Mouse (Mus musculus) frontal cortex, postnatal 25 days (tissue): ENCODE measurements at regions not wholly inside any gene's neighbourhood (a gene's known extent, or its start where the extent isn't known, plus 50 kb on each side); places are given as distances from the start of the nearest gene placed in this dataset.

Experiments
- DNase-seq, 2 experiments: peaks; one replicate each; pipeline ENCODE4 v3.0.0; 2022; ENCODE audit warnings: low spot score in 2 of 2

- DNase-seq, result no peak
Observed at GRCm38 (mm10) chr14:28626951-28627350, 122.4 kb downstream of the Wnt5a start.

GRCm38 (mm10) chr14:28635175-28635574, 130.6 kb downstream of the Wnt5a start:
- no peak for DNase-seq

DNA sequence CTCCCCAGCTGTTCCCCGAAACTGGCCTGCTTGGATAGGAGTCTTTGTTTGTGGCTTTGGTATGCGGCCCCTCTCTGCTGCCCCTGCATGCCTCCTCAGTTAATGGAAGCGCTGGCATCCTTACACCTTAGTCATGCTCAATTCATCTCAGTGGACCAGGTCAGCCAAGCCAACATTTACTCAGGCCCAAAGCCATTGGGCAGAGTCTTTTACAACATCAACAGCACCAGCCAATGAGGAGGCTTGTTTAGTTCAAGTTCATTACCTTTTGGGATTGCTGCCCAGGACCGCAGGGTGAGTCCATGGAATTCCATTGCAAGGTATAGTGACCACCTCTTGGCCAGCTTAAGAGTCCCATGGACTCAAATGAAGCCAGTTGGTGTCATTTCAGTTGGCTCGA, 134.5 kb downstream of the Wnt5a start:
- DNase-seq, result no peak

GRCm38 (mm10) chr14:28645807-28646206, 141.3 kb downstream of the Wnt5a start:
- DNase-seq, result no peak

GRCm38 (mm10) chr14:28649411-28649810, 144.9 kb downstream of the Wnt5a start:
- no peak for DNase-seq

DNA sequence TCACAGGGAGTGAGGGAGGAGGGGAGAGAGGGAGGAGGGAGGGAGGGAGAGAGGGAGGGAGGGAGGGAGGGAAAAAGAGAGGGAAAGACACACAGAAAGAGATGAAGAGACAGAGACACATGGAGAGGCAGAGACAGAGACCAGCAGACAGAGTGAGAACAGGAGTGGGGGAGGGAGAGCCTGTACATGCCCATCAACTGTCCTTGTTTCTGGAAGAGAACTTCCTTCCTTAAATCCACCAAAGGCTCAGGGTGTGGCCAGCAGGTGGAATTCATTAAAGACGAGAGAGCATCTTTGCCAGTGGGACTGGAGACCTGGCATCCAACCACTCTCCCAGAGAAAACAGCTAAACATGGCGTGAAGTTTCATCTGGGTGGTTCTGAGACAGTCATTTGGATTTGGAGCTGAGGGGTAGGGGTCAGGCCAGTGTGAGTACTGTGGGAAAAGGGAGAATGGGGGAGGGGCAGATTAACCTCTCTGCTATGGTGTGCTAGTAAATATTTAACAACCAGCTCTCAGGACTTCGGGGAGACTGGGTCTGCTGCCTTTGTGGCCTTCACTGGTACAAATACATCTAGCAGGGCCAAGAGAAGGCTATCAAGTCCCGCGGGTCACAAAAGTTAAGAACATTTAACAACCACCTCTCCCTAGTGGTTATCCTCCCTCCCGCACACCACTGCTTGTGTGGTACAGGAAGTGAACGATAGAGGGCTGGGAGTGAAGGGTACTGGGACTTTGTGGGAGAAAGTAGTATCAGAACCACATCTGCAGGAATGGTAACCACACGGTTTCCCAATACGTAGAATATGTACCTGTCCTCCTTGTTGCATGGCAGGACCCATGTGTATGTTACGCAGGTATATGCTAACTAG, 148.7 kb downstream of the Wnt5a start:
- no peak for DNase-seq

GRCm38 (mm10) chr14:28657216-28657615, 152.7 kb downstream of the Wnt5a start:
- no peak for DNase-seq

GRCm38 (mm10) chr14:28660872-28661588, 156.5 kb downstream of the Wnt5a start:
- no peak for DNase-seq

GRCm38 (mm10) chr14:28663316-28663715, 158.8 kb downstream of the Wnt5a start:
- no peak for DNase-seq

DNA sequence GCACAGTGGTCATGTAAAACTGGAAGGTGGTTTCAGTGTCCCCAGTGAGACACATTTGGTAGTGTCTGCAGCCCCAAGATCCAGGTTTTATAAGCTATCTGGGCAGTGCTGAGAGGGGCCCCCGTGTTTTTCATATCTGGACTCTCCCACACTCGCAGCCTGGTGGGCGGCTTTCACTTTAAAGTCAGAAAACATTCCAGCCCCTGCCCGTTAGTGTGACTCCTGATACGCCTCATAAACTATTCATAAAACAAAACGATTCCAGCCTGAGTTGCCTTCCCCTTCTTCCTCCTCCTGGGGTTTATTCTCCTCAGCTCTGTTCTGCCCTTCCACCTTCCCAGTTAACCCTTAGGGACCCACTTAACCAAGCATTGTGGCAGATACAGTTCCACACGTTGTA, 159.6 kb downstream of the Wnt5a start:
- no peak for DNase-seq

DNA sequence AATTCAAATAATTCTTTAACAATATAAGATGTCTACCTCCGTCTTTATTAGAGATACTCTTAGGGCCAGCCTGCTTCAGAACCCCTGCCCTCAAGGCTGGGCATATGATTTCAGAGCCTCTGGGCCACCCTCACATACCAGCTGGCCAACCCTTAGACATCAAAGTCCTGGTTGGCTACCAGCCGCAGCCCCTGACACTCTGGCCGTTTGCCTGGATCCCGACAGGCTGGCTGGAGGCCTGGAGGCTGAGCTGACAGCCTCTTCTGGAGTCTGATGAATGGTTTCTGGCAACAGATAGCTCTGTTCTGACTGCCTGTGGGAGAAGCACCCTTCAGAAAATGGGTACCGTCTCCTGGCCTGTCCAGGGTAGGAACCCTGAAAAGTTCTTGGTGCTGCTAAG, 170.9 kb downstream of the Wnt5a start:
- peak; percentile 9 to 22 for DNase-seq

- DNase-seq, result no peak
Observed at GRCm38 (mm10) chr14:28699780-28700179, 195.2 kb downstream of the Wnt5a start.

GRCm38 (mm10) chr14:28704729-28705128, 200.2 kb downstream of the Wnt5a start:
- DNase-seq, result no peak

DNA sequence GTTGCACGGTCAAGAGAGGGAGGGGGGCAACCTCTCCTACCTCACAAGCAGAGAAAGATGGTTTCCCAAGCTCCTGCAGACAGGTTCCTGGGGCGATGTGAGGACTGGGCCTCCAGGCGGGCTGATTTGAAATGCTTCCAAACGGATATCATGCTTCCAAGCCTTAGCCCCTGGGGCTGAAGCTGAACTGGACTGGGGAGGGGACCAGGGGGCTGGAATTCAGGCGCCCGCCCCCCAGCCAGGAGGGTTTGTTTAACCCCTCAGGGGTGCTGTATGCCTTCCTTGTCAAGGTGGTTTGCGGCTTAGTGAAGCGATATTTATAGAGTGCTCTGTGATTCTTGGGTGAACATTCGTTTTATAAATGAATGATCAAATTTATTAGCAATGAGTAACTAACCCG, 210.0 kb downstream of the Wnt5a start:
- DNase-seq, result no peak

DNA sequence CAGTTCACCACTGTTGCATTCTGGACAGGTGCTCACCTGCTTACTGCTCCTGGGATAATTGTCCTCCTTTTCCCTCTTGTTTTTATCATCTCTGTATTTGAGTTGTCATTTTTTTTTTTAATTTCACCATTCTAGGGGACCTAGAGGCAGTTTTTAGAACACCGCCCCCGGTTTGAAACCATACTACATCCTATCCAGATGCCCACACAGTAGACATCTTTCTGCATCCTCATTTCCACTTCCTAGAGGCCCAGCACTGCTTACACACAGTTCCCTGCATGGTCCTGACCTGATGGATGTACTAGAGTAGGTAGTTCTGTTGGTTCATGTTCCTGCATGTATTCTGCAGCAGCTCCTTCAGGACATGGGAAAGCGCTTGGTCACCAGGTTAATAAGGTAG, 216.0 kb downstream of the Wnt5a start:
- DNase-seq, result no peak

GRCm38 (mm10) chr14:28725666-28726065, 221.1 kb downstream of the Wnt5a start:
- no peak for DNase-seq

GRCm38 (mm10) chr14:28733496-28733895, 228.9 kb downstream of the Wnt5a start:
- DNase-seq, result no peak

DNA sequence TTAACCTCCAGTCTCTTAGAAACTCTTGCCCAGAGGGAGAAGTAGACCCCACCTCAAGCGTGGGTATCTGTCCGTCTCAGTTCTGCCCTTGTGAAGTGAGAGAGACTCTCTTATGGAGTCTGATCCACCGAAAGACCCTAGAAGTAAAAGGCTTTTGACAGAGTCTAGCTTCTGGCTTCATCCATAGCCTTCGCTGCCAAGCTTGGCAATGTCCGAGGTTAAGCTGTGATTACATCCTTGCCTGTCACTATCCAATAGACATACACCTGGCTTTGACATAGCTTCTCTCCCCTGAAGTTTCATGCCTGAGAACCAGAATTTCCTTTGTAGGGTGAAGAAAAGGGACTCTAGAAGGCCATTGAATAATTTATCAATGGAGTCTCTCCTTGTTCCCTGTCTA, 230.9 kb downstream of the Wnt5a start:
- DNase-seq, result no peak

- DNase-seq, result no peak
Observed at GRCm38 (mm10) chr14:28740076-28740475, 235.5 kb downstream of the Wnt5a start.

GRCm38 (mm10) chr14:28741418-28741817, 236.9 kb downstream of the Wnt5a start:
- DNase-seq, result no peak

- no peak for DNase-seq
Observed at GRCm38 (mm10) chr14:28743673-28744072, 239.1 kb downstream of the Wnt5a start.

DNA sequence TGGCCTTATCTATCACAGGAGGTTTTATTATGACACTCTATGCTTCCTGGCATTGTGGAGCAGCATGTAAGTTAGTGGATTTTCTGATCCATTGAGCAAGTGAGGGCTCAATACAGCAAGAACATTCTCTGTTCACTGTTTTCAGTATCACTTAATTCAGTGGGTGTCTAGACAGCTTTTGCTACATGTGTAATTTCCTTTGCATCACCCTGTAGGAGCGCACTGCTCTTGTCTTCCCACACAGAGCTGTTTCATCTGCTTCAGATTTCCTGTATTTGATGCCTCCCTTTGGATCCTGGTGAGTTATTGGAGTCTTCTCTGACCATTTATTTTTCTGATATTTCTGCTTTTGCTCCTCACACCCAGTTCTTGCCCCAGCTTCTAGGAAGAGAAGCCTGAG, 245.8 kb downstream of the Wnt5a start:
- DNase-seq, result no peak

DNA sequence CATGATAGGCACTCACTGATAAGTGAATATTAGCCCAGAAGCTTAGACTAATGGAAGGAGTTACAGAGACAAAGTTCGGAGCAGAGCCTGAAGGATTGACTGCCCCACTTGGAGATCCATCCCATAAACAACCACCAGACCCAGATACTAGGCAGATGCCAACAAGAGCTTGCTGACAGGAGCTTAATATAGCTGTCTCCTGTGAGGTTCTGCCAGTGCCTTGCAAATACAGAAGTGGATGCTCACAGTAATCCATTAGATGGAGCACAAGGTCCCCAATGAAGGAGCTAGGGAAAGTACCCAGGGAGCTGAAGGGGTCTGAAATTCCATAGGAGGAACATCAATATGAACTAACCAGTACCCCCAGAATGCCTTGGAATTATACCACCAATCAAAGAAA, 252.8 kb upstream of the Lrtm1 start:
- DNase-seq, result no peak
